Mouse (Mus musculus): ENCODE data around the gene Arnt2. TPM values are rescaled to one million over a fixed set of nuclear protein-coding genes. Genes with fewer than 3 reads are reported as not detected.

Arnt2 gene
- polyA plus RNA-seq, 1 experiment from 2014 or later: 46.4 TPM

DNA sequence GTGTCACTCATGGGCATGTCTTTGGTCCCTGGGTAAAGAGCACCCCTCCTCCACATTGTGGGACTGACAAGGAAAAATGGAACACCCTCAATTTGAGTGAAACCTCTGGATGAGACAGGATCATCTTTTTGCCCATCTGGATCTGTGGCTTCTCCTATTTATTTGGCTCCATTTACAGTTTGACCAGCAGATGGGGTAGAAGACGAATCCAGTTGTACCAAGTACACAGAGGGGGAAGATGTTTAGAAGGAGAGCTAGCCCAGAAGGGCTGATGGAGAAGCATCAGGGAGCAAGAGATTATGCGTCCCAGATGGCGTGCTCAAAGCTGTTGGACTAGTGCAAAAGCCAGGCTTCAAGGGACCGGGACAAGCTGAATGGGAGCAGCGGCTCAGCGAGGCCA is 136.0 kb downstream of the Arnt2 start:
- Histone ChIP-seq H3K36me3 (ENCODE audit: poor library complexity, severe bottlenecking) (peaks cover 87% of the 10 kb centered on the region), H3K4me3 (no peak overlapping the region), H3K27ac (no peak overlapping the region), H3K27me3 (no peaks in the 10 kb centered on the region), H3K4me1 (0 out of 2 replicates have a peak, but pooled peaks cover 4% of the 10 kb centered on the region), H3K9me3 (replicated peaks) (no peaks in the 10 kb centered on the region), H3K4me2 (no peak overlapping the region), H3K9ac (no peak overlapping the region)
- 83% methylated on average over 6 of the region's 6 CpGs for WGBS
- ATAC-seq: no peak

DNA sequence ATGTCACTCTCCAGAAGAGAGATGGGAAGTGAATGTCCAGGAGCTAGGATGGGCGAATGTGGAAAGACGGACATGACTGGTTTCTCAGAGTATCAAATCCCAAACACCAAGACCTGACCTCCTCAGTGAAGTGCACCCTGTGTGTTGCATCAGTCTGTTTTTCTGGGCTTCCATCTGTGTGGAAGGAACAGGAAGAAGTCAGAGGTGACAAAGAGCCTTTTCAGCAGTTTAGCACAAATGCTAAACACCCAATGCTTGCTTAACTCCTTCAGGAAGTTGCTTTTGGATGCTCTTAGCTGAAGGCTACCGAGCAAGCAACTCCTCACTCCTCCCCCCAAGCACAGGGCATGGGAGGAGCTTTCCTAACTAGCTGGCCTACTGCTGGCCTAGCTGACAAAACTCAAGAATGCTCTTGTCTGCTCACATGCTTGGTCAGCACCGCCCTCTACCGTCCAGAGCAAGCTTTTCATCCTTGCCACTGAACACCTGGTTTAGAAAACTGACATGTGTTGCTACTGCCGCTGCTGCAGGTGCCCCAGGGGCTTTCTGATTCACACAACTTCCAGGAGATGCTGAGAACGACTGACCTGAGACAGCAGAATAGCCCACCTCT is 137.7 kb downstream of the Arnt2 start:
- peaks cover 87% of the 10 kb centered on the region for H3K36me3 ChIP-seq (ENCODE audit: poor library complexity, severe bottlenecking)
- no peak overlapping the region for H3K4me2 ChIP-seq
- peak; percentile 72 for ATAC-seq
- H3K4me3 ChIP-seq: no peak overlapping the region
- no peak overlapping the region for H3K9ac ChIP-seq
- 0 out of 2 replicates have a peak, but pooled peaks cover 4% of the 10 kb centered on the region for H3K4me1 ChIP-seq
- no peaks in the 10 kb centered on the region for H3K9me3 ChIP-seq (replicated peaks)
- no peak overlapping the region for H3K27ac ChIP-seq
- 27% methylated on average over 7 of the region's 7 CpGs for WGBS
- no peaks in the 10 kb centered on the region for H3K27me3 ChIP-seq

DNA sequence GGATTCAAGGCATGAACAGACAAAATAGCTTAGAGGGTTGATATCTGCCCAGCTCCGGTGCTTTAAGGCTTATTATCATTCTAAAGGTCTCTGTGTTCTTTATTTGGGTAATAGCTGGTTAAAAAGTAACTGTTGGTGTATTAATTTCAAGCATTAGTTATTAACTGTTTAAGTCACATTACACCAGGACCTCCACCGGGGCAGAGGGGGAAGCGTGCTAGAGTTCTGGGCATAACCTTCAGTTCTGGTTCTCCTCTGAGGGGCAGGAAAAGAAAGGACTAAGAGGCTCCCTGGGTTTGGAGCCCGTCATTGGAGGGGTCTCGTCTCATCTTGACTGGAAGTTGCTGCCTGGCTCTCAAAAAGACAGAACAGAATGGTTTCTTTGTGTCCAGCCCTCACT is 138.5 kb downstream of the Arnt2 start:
- Histone ChIP-seq H3K9ac (no peak overlapping the region), H3K36me3 (ENCODE audit: poor library complexity, severe bottlenecking) (peaks cover 88% of the 10 kb centered on the region), H3K4me2 (no peak overlapping the region), H3K9me3 (replicated peaks) (no peaks in the 10 kb centered on the region), H3K27me3 (no peaks in the 10 kb centered on the region), H3K4me3 (no peak overlapping the region), H3K4me1 (0 out of 2 replicates have a peak, but pooled peaks cover 4% of the 10 kb centered on the region), H3K27ac (no peak overlapping the region)
- WGBS: 92% methylated on average over 5 of the region's 5 CpGs
- no peak for ATAC-seq

GRCm38 (mm10) chr7:84263466-84263865 is 146.5 kb downstream of the Arnt2 start:
- H3K4me1 ChIP-seq: no peaks in the 10 kb centered on the region
- H3K4me3 ChIP-seq: no peak overlapping the region
- ATAC-seq: no peak
- no peak overlapping the region for H3K4me2 ChIP-seq
- H3K27me3 ChIP-seq: no peaks in the 10 kb centered on the region
- peaks cover 94% of the 10 kb centered on the region for H3K36me3 ChIP-seq (ENCODE audit: poor library complexity, severe bottlenecking)
- H3K9me3 ChIP-seq (replicated peaks): no peaks in the 10 kb centered on the region
- H3K27ac ChIP-seq: no peak overlapping the region
- H3K9ac ChIP-seq: no peak overlapping the region
- 93% methylated on average over 4 of the region's 4 CpGs for WGBS

GRCm38 (mm10) chr7:84261341-84261740 is 148.6 kb downstream of the Arnt2 start:
- WGBS: 82% methylated on average over 6 of the region's 6 CpGs
- ATAC-seq: no peak

DNA sequence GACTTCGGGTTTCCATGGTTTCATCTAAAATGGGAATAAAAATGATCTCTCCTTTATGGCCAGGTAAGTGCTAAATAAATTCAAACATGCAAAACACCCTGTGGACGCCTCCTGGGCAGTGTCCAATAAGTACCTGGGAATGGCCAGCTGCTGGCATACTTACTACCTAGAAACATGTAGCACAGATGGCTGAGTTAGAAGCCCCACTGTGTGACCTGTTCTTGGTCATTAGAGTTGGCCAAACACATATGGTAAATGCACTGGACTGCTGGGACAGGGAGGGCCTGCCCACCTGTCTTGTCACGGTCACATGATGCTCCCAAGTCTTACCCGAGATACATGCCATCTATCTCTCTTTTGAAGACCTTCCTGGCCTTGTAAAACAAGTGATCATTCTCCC is 149.6 kb downstream of the Arnt2 start:
- Histone ChIP-seq H3K36me3 (ENCODE audit: poor library complexity, severe bottlenecking) (peaks cover 87% of the 10 kb centered on the region), H3K27ac (no peak overlapping the region), H3K4me3 (no peak overlapping the region), H3K9me3 (replicated peaks) (no peaks in the 10 kb centered on the region), H3K4me2 (no peak overlapping the region), H3K4me1 (no peaks in the 10 kb centered on the region), H3K27me3 (no peaks in the 10 kb centered on the region), H3K9ac (no peak overlapping the region)
- no peak for ATAC-seq
- 91% methylated on average over 4 of the region's 4 CpGs for WGBS

More at GRCm38 (mm10) chr7:84261341-84261740, 148.6 kb downstream of the Arnt2 start:
- no peak overlapping the region for H3K9ac ChIP-seq
- no peak overlapping the region for H3K4me2 ChIP-seq
- no peaks in the 10 kb centered on the region for H3K4me1 ChIP-seq
- H3K36me3 ChIP-seq (ENCODE audit: poor library complexity, severe bottlenecking): peaks cover 89% of the 10 kb centered on the region
- H3K27ac ChIP-seq: no peak overlapping the region
- H3K4me3 ChIP-seq: no peak overlapping the region
- no peaks in the 10 kb centered on the region for H3K9me3 ChIP-seq (replicated peaks)
- no peaks in the 10 kb centered on the region for H3K27me3 ChIP-seq

DNA sequence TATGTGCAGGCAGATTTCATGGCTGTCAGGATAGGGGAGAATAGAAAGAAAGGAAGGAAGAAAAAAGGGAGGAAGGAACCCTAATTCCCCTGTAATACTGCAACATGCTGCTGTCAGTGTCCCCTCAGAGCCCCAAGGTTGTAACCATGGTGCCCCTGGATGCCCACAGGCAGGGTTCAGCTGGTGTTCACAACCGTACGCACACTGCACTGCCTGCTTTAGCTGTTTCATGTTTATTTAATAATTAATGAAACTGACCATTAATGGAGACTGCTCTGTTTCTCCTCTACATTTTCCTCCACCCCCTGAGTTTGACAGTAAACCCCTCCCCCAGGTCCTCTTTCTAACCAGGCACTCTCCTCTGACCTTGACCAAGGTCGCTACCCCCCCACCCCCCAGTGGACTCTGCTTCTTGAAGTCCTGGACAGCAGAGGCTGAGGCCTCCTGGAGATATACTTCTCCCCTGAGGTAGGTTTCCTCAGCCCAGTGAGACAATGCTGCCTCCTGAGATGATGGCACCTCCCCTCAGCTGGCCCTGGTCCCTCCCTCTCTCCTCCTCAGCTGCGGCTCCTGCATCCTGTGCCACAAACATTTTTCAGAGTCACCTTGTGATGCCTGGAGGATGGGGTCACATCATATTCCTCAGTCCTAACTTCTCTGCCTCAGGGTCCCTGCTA is 150.5 kb downstream of the Arnt2 start:
- no peaks in the 10 kb centered on the region for H3K9me3 ChIP-seq (replicated peaks)
- H3K27me3 ChIP-seq: no peaks in the 10 kb centered on the region
- H3K27ac ChIP-seq: no peak overlapping the region
- no peak overlapping the region for H3K9ac ChIP-seq
- H3K4me1 ChIP-seq: no peaks in the 10 kb centered on the region
- peaks cover 87% of the 10 kb centered on the region for H3K36me3 ChIP-seq (ENCODE audit: poor library complexity, severe bottlenecking)
- H3K4me2 ChIP-seq: no peak overlapping the region
- no peak overlapping the region for H3K4me3 ChIP-seq
- ATAC-seq: no peak
- 93% methylated on average over 4 of the region's 4 CpGs for WGBS

GRCm38 (mm10) chr7:84256661-84257060 is 153.3 kb downstream of the Arnt2 start:
- Histone ChIP-seq H3K27ac (no peak overlapping the region), H3K4me2 (no peak overlapping the region), H3K9ac (no peak overlapping the region), H3K4me1 (no peaks in the 10 kb centered on the region), H3K4me3 (no peak overlapping the region), H3K36me3 (ENCODE audit: poor library complexity, severe bottlenecking) (peaks cover 90% of the 10 kb centered on the region), H3K27me3 (no peaks in the 10 kb centered on the region), H3K9me3 (replicated peaks) (no peaks in the 10 kb centered on the region)
- no peak for ATAC-seq
- 94% methylated on average over 3 of the region's 3 CpGs for WGBS

- Histone ChIP-seq H3K4me2 (no peak overlapping the region), H3K9me3 (replicated peaks) (no peaks in the 10 kb centered on the region), H3K36me3 (ENCODE audit: poor library complexity, severe bottlenecking) (peaks cover 90% of the 10 kb centered on the region), H3K9ac (no peak overlapping the region), H3K27me3 (no peaks in the 10 kb centered on the region), H3K27ac (no peak overlapping the region), H3K4me1 (no peaks in the 10 kb centered on the region), H3K4me3 (no peak overlapping the region)
- 91% methylated on average over 1 of the region's 1 CpGs for WGBS
- ATAC-seq: no peak
These were observed 153.7 kb downstream of the Arnt2 start for GRCm38 (mm10) chr7:84256245-84256644.

- Histone ChIP-seq H3K36me3 (ENCODE audit: poor library complexity, severe bottlenecking) (peaks cover 90% of the 10 kb centered on the region), H3K9ac (no peak overlapping the region), H3K27me3 (no peaks in the 10 kb centered on the region), H3K4me3 (no peak overlapping the region), H3K9me3 (replicated peaks) (no peaks in the 10 kb centered on the region), H3K4me1 (no peaks in the 10 kb centered on the region), H3K27ac (no peak overlapping the region), H3K4me2 (no peak overlapping the region)
- 76% methylated on average over 8 of the region's 8 CpGs for WGBS
- no peak for ATAC-seq
These were observed 155.1 kb downstream of the Arnt2 start for GRCm38 (mm10) chr7:84254916-84255315.

GRCm38 (mm10) chr7:84254311-84254710 is 155.7 kb downstream of the Arnt2 start:
- no peak overlapping the region for H3K27ac ChIP-seq
- no peaks in the 10 kb centered on the region for H3K27me3 ChIP-seq
- no peak overlapping the region for H3K9ac ChIP-seq
- H3K4me1 ChIP-seq: no peaks in the 10 kb centered on the region
- 64% methylated on average over 3 of the region's 3 CpGs for WGBS
- H3K9me3 ChIP-seq (replicated peaks): no peaks in the 10 kb centered on the region
- ATAC-seq: no peak
- peaks cover 91% of the 10 kb centered on the region for H3K36me3 ChIP-seq (ENCODE audit: poor library complexity, severe bottlenecking)
- no peak overlapping the region for H3K4me3 ChIP-seq
- H3K4me2 ChIP-seq: no peak overlapping the region

GRCm38 (mm10) chr7:84251667-84252066 is 158.3 kb downstream of the Arnt2 start:
- ATAC-seq: no peak
- peaks cover 95% of the 10 kb centered on the region for H3K36me3 ChIP-seq (ENCODE audit: poor library complexity, severe bottlenecking)

More at GRCm38 (mm10) chr7:84251667-84252066, 158.3 kb downstream of the Arnt2 start:
- Histone ChIP-seq H3K4me1 (no peaks in the 10 kb centered on the region), H3K4me3 (no peak overlapping the region), H3K9ac (no peak overlapping the region), H3K9me3 (replicated peaks) (no peaks in the 10 kb centered on the region), H3K27me3 (no peaks in the 10 kb centered on the region), H3K27ac (no peak overlapping the region), H3K4me2 (no peak overlapping the region)
- 95% methylated on average over 2 of the region's 2 CpGs for WGBS
